Mouse (Mus musculus) limb, embryonic 10.5 days (tissue): ENCODE results near the gene 1700037H04Rik. TPM values are rescaled to one million over a fixed set of nuclear protein-coding genes. Genes with fewer than 3 reads are reported as not detected.
"Not testable (repeated sequence)": the region's sequence is repeated elsewhere in the genome, so short reads cannot be mapped to it uniquely, and the experiment has no call there.

Source experiments
- DNase-seq: peaks from one replicate; pipeline ENCODE4 v3.0.0-alpha.2; 2017; ENCODE audit warnings: low spot score
- H3K27ac ChIP-seq: fragments of 300-500 bp; sonication (generic); 2 replicates; pipeline ENCODE4 v1.5.1; 2016; ENCODE audit warnings: mild to moderate bottlenecking
- H3K27me3 ChIP-seq: fragments of 300-500 bp; sonication (generic); 2 replicates; pipeline ENCODE4 v1.6.1; 2016; ENCODE audit warnings: low read depth, mild to moderate bottlenecking; ENCODE audit not compliant: poor library complexity, severe bottlenecking
- H3K36me3 ChIP-seq: fragments of 300-500 bp; sonication (generic); 2 replicates; pipeline ENCODE4 v1.6.1; 2016; ENCODE audit warnings: mild to moderate bottlenecking, moderate library complexity
- H3K4me1 ChIP-seq: fragments of 300-500 bp; sonication (generic); 2 replicates; pipeline ENCODE4 v1.6.1; 2016
- H3K4me3 ChIP-seq: fragments of 300-500 bp; sonication (generic); 2 replicates; pipeline ENCODE4 v1.5.1; 2016; ENCODE audit warnings: mild to moderate bottlenecking, moderate library complexity
- H3K9me3 ChIP-seq: fragments of 300-500 bp; sonication (generic); replicated peaks from 2 replicates; pipeline ENCODE4 v1.6.1; 2016; ENCODE audit warnings: mild to moderate bottlenecking
- WGBS: fragments of 180-500 bp; shearing (Covaris S2); methylation state at CpG from one replicate; pipeline ENCODE4 v1.1.7; 2016; 5-methylcytosine and 5-hydroxymethylcytosine counted together
- polyA plus RNA-seq: library from polyadenylated mRNA; unstranded; fragments of >200 nt; fragmentation: Nextera tagmentation; extraction: Ambion mirVana; gene quantifications from 2 replicates; pipeline ENCODE4 v1.2.1, GENCODE M21; 2016

The 1700037H04Rik gene
- polyA plus RNA-seq, 1 experiment from 2014 or later, result 87.5 TPM

- 78% methylated on average over 5 of the region's 5 CpGs for WGBS
- DNase-seq, result no peak
- H3K36me3 ChIP-seq, result peaks cover 15% of the 10 kb centered on the region; the same call in 1 of the 2 replicates
- H3K4me1 ChIP-seq, result peaks cover 45% of the 10 kb centered on the region
- peak overlapping the region; percentile 97 for H3K27ac ChIP-seq
- no peaks in the 10 kb centered on the region for H3K9me3 ChIP-seq
- H3K4me3 ChIP-seq, result peak overlapping the region; percentile 78
- H3K27me3 ChIP-seq, result 0 out of 2 replicates have a peak, but pooled peaks cover 4% of the 10 kb centered on the region
Measured at GRCm38 (mm10) chr2:131128211-131128610, 31.7 kb downstream of the 1700037H04Rik start.

- Histone ChIP-seq H3K27ac (peak within 1 kb of the TSS; percentile 97), H3K9me3 (no peaks in the 10 kb centered on the region), H3K27me3 (0 out of 2 replicates have a peak, but pooled peaks cover 4% of the 10 kb centered on the region), H3K4me3 (peak within 1 kb of the TSS; percentile 78), H3K36me3 (peaks cover 12% of the 10 kb centered on the region; the same call in 1 of the 2 replicates), H3K4me1 (peaks cover 45% of the 10 kb centered on the region)
- DNase-seq, result peak; percentile 89
- WGBS, result under 1% methylated on average over 28 of the region's 28 CpGs
Measured at GRCm38 (mm10) chr2:131127161-131127730, 32.6 kb downstream of the 1700037H04Rik start, which contains the start of gene Hspa12b. Gene Hspa12b (plus strand): TSS chr2:131127280.

- Histone ChIP-seq H3K36me3 (peaks cover 4% of the 10 kb centered on the region; the same call in 1 of the 2 replicates), H3K9me3 (no peaks in the 10 kb centered on the region), H3K4me1 (peaks cover 45% of the 10 kb centered on the region), H3K4me3 (peak overlapping the region; percentile 78), H3K27me3 (0 out of 2 replicates have a peak, but pooled peaks cover 4% of the 10 kb centered on the region), H3K27ac (peak overlapping the region; percentile 97)
- DNase-seq, result peak; percentile 33
- 40% methylated on average over 9 of the region's 9 CpGs for WGBS
Measured at GRCm38 (mm10) chr2:131125964-131126815, 33.7 kb downstream of the 1700037H04Rik start.

GRCm38 (mm10) chr2:131125157-131125963 lies 34.5 kb downstream of the 1700037H04Rik start:
- DNase-seq, result no peak
- 90% methylated on average over 9 of the region's 9 CpGs for WGBS
- Histone ChIP-seq H3K27me3 (0 out of 2 replicates have a peak, but pooled peaks cover 4% of the 10 kb centered on the region), H3K27ac (peak overlapping the region; percentile 97), H3K4me1 (peaks cover 45% of the 10 kb centered on the region), H3K36me3 (no peaks in the 10 kb centered on the region), H3K9me3 (no peaks in the 10 kb centered on the region), H3K4me3 (no peak overlapping the region)

GRCm38 (mm10) chr2:131124166-131124565 lies 35.7 kb downstream of the 1700037H04Rik start:
- no peaks in the 10 kb centered on the region for H3K36me3 ChIP-seq
- WGBS, result 81% methylated on average over 3 of the region's 3 CpGs
- peak overlapping the region; percentile 25; the same call in 1 of the 2 replicates for H3K27ac ChIP-seq
- peaks cover 42% of the 10 kb centered on the region for H3K4me1 ChIP-seq
- no peak for DNase-seq
- H3K4me3 ChIP-seq, result no peak overlapping the region
- H3K27me3 ChIP-seq, result 0 out of 2 replicates have a peak, but pooled peaks cover 4% of the 10 kb centered on the region
- H3K9me3 ChIP-seq, result no peaks in the 10 kb centered on the region

- Histone ChIP-seq H3K9me3 (no peaks in the 10 kb centered on the region), H3K27me3 (no peaks in the 10 kb centered on the region), H3K27ac (no peak overlapping the region), H3K4me3 (no peak overlapping the region), H3K4me1 (no peaks in the 10 kb centered on the region; the same call in 1 of the 2 replicates), H3K36me3 (no peaks in the 10 kb centered on the region)
- no peak for DNase-seq
- WGBS, result 73% methylated on average over 2 of the region's 2 CpGs
Measured at GRCm38 (mm10) chr2:131118968-131119574, 40.8 kb downstream of the 1700037H04Rik start.

- 89% methylated on average over 5 of the region's 5 CpGs for WGBS
- Histone ChIP-seq H3K27ac (no peak overlapping the region), H3K36me3 (no peaks in the 10 kb centered on the region), H3K9me3 (no peaks in the 10 kb centered on the region), H3K27me3 (no peaks in the 10 kb centered on the region), H3K4me3 (no peak overlapping the region), H3K4me1 (no peaks in the 10 kb centered on the region)
- DNase-seq, result no peak
Measured at GRCm38 (mm10) chr2:131105989-131106388, 53.9 kb downstream of the 1700037H04Rik start.

- H3K4me3 ChIP-seq, H3K4me1 ChIP-seq, H3K9me3 ChIP-seq, H3K27ac ChIP-seq, H3K27me3 ChIP-seq, H3K36me3 ChIP-seq, DNase-seq: not testable (repeated sequence)
- 65% methylated on average over 4 of the region's 4 CpGs for WGBS
Measured at GRCm38 (mm10) chr2:131105061-131105460, 54.8 kb downstream of the 1700037H04Rik start.

GRCm38 (mm10) chr2:131104021-131104420 lies 55.9 kb downstream of the 1700037H04Rik start:
- H3K27ac ChIP-seq, result no peak overlapping the region
- DNase-seq, result no peak
- H3K27me3 ChIP-seq, result no peaks in the 10 kb centered on the region
- no peaks in the 10 kb centered on the region for H3K4me1 ChIP-seq
- H3K4me3 ChIP-seq, result no peak overlapping the region
- H3K36me3 ChIP-seq, result no peaks in the 10 kb centered on the region
- 91% methylated on average over 4 of the region's 4 CpGs for WGBS
- no peaks in the 10 kb centered on the region for H3K9me3 ChIP-seq

GRCm38 (mm10) chr2:131101530-131101929 lies 58.4 kb downstream of the 1700037H04Rik start:
- Histone ChIP-seq H3K4me1 (peaks cover 16% of the 10 kb centered on the region), H3K4me3 (no peak overlapping the region), H3K27ac (no peak overlapping the region), H3K36me3 (no peaks in the 10 kb centered on the region), H3K9me3 (no peaks in the 10 kb centered on the region), H3K27me3 (no peaks in the 10 kb centered on the region)
- no peak for DNase-seq
- 52% methylated on average over 3 of the region's 3 CpGs for WGBS

GRCm38 (mm10) chr2:131097087-131097486 lies 62.8 kb downstream of the 1700037H04Rik start:
- no peaks in the 10 kb centered on the region for H3K27me3 ChIP-seq
- no peaks in the 10 kb centered on the region for H3K9me3 ChIP-seq
- DNase-seq, result no peak
- no peaks in the 10 kb centered on the region for H3K36me3 ChIP-seq
- no peak overlapping the region for H3K4me3 ChIP-seq
- peaks cover 25% of the 10 kb centered on the region for H3K4me1 ChIP-seq
- H3K27ac ChIP-seq, result peak overlapping the region; percentile 86
- WGBS, result 85% methylated on average over 4 of the region's 4 CpGs
